Mouse (Mus musculus) spleen, adult 10 weeks (tissue): Measurements from ENCODE around the gene Lgals2. TPM values are rescaled to one million over a fixed set of nuclear protein-coding genes. Genes with fewer than 3 reads are reported as not detected.

Experiments
- polyA plus RNA-seq: library from polyadenylated mRNA; stranded (reverse); fragments of 350-450 nt; fragmentation: Illumina TruSeq; extraction: RNeasy Lipid Tissue Mini Kit (QIAGEN cat#74804); gene quantifications from one replicate; pipeline ENCODE4 v1.2.3, GENCODE M21; 2015; ENCODE audit warnings: low replicate concordance; ENCODE audit not compliant: insufficient read depth

Gene Lgals2
- 0.51 TPM for polyA plus RNA-seq

GRCm38 (mm10) chr15:78855303-78855965 is at the start of gene Lgals2:
TSS of gene Lgals2 (minus strand) at chr15:78855529.

DNA sequence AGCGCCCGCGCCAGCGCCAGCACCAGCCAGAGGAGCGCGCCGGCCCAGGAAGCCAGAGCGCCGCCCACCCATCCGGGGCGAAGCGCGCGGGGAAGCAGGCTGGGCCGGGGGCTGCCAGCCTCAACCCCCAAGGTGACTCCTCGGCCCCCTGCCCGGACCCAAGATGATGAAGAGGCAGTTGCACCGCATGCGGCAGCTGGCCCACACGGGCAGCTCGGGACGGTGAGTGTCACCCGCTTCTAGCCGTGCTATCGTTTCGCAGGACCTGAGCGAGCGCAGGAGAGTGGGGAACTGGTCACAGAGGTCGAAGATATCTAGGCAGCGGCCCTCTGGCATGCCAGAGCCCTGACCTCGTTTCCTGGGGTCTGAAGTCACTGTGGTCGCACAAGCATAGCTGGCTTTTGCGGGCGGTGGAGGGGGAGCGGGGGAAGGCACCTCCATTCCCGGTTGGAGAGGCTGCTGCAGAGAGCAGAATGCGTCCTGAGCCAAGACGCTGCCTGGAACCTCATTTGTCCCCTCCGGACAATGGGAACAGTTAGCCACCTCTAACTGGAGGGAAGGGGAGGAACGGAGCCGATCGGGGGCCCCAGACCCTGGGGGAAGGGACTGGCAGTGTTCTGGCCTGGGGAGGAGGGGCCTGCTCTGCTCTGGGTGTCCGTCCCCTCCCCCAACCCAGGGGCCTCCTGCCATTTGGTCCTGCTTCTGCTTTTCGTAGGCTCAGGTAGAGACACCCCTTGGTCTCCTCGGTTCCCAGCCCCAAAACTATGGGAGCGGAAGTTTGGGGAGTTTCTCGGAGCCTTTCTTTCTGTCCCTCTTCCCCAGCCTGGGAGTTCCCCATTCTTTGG is 44.6 kb upstream of the Lgals2 start, which contains the start of gene Sh3bp1:
TSS of gene Sh3bp1 (plus strand) at position 29 of the 845 bp plus-strand sequence.

GRCm38 (mm10) chr15:78899409-78899739 is 44.0 kb upstream of the Lgals2 start, which contains the start of gene Gm49510:
TSS of gene Gm49510 (plus strand) at chr15:78899667.

DNA sequence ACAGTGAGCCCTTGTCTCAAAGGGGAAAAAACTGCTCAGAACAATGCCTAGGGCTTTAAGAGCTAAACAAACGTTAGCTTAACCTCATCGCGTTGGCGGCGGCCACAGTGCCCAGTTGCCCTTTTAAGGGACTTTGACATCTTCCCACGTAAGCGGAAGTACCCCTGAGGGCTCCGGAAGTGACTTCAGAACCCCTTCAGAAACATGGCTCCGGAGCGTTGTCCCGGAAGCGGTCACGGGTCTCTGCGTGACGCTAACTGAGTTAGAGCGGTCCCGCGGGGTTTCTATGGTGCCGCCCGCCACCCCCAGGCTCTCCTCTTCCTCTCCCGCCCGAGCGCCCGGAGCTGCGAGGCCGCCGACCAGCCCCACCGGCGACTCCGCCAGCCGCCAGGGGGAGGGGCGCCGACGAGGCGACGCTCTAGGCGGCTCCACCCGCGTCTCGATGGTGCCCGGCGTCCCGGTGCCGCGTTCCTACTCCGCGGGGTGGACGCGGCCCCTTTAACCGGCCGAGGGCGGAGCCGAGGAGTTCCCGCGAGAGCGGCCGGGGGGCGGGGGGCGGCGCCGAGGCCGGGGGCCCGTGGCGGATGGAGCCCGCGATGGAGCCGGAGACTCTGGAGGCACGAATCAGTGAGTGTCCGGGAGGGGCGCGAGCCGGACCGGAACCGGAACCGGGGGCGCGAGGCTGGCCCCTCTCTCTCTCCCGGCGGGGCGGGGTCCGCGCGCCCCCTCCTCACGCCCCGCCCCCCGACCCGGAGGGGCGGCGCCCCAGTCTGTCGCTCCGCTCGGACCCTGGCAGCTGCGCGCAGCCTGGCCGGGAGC is 21.9 kb upstream of the Lgals2 start, which contains the start of gene Gga1:
TSS of gene Gga1 (plus strand) at position 200 of the 819 bp plus-strand sequence.

DNA sequence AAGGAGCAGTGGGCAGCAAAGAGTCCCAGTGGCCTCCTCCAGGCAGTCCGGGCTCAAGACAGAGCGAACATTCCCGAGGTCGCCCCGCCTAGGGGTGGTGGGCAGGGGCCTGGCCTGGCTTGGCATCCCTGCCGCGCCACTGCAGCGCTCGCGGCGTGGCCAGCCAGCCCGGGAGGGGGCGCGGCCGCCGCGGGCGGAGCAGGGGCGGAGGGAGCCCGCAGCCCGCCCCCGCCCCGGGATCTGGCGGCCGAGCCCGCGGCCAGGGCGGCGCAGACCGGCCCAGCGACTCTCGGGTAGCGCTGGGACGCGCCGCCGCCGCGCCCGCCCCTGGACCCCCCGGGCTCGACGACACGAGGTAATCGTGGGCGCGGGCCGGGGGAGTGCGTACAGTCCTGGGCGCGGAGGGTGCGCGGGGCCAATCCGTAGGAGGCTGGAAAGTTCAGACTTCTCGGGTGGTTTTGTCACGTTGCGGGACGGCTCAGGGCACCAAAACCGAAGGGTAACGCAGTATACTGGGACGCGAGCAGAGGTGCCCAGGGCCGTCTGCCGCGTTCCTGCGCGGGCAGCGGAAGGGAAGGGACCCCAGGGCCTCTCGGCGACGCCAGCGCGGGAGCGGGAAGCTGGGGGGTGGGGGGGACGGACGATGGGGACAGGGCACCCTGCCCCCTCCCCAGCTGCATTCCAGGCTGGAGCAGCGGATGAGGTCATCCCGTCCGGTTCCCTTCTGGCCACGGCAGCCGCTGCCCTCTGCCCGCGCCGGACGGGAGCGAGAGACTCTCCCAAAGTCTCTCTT is 12.8 kb downstream of the Lgals2 start, which contains the start of gene Cdc42ep1:
TSS of gene Cdc42ep1 (plus strand) at position 254 of the 793 bp plus-strand sequence.

GRCm38 (mm10) chr15:78802776-78803391 is 52.4 kb downstream of the Lgals2 start, which contains the start of gene Card10:
TSS of gene Card10 (minus strand) at chr15:78803042.

Other genes with a start within 250 kb of the Lgals2 start
- gene Elfn2, start 136.8 kb downstream of the Lgals2 start, polyA plus RNA-seq: 0.08 TPM
- 33.7 TPM for gene Mfng, start 82.1 kb downstream of the Lgals2 start, polyA plus RNA-seq
- gene Card10, start 52.5 kb downstream of the Lgals2 start, polyA plus RNA-seq: 0.91 TPM
- 3.2 TPM for gene Cdc42ep1, start 12.9 kb downstream of the Lgals2 start, polyA plus RNA-seq
- gene Gga1, start 21.7 kb upstream of the Lgals2 start, polyA plus RNA-seq: 20.3 TPM
- gene Gm49510, start 44.1 kb upstream of the Lgals2 start, polyA plus RNA-seq: not detected
- 39.0 TPM for gene Sh3bp1, start 44.2 kb upstream of the Lgals2 start, polyA plus RNA-seq
- gene Pdxp, start 58.4 kb upstream of the Lgals2 start, polyA plus RNA-seq: 6.3 TPM
- 71.2 TPM for gene Lgals1, start 71.2 kb upstream of the Lgals2 start, polyA plus RNA-seq
- 16.0 TPM for gene Nol12, start 79.4 kb upstream of the Lgals2 start, polyA plus RNA-seq
- 7.8 TPM for gene Triobp, start 92.2 kb upstream of the Lgals2 start, polyA plus RNA-seq
- gene H1f0, start 172.9 kb upstream of the Lgals2 start, polyA plus RNA-seq: 27.7 TPM
- not detected for gene Galr3, start 186.4 kb upstream of the Lgals2 start, polyA plus RNA-seq
- gene Ankrd54, start 207.4 kb upstream of the Lgals2 start, polyA plus RNA-seq: 12.7 TPM
- gene Eif3l, start 219.7 kb upstream of the Lgals2 start, polyA plus RNA-seq: 131 TPM